Mouse (Mus musculus): ENCODE results near the gene Gosr1.

DNA sequence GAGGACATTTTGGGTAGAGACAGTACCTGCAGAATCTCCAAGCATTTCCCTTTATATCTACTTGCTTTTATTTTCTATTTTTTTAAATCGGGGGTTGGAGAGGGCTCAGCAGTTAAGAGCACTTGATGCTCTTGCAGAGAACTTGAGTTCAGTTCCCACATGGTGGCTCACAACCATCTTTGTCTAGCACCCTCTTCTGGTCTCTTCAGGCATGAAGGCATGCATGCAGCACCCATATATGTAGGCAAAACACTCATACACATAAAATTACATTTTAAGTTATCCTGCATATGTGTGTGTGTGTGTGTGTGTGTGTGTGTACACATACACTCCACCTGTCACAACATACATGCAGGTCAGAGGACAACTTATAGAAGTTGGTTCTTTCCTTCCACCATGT, 17.5 kb downstream of the Gosr1 start:
- TF ChIP-seq TAL1 (IDR thresholded peaks at IDR 0.05; ENCODE audit: low read length): no peak
- TF ChIP-seq GATA1 (IDR thresholded peaks at IDR 0.05; ENCODE audit: low read length): no peak

All from erythroblast, embryonic 14.5 days (primary cell).